Mouse (Mus musculus): ENCODE measurements around the gene Agmat. TPM values are rescaled to one million over a fixed set of nuclear protein-coding genes. Genes with fewer than 3 reads are reported as not detected.
A peak's percentile ranks its signal among the peaks of the same experiment; 100 is the strongest.

Gene Agmat
- total RNA-seq (2017), result not detected in 2 replicates

GRCm38 (mm10) chr4:141746578-141747346 is at the start of gene Agmat:
TSS of gene Agmat (plus strand) at chr4:141746672.
- ATAC-seq (ENCODE audit: extremely low read depth, insufficient number of reproducible peaks, low FRiP score, poor library complexity, severe bottlenecking), result no peak

- no peak for ATAC-seq (ENCODE audit: extremely low read depth, insufficient number of reproducible peaks, low FRiP score, poor library complexity, severe bottlenecking)
These were observed 41.8 kb upstream of the Agmat start for GRCm38 (mm10) chr4:141704625-141705024.

GRCm38 (mm10) chr4:141705331-141705730 is 41.1 kb upstream of the Agmat start:
- ATAC-seq (ENCODE audit: extremely low read depth, insufficient number of reproducible peaks, low FRiP score, poor library complexity, severe bottlenecking), result no peak

- no peak for ATAC-seq (ENCODE audit: extremely low read depth, insufficient number of reproducible peaks, low FRiP score, poor library complexity, severe bottlenecking)
These were observed 38.5 kb upstream of the Agmat start for GRCm38 (mm10) chr4:141708005-141708404.

GRCm38 (mm10) chr4:141708971-141709370 is 37.5 kb upstream of the Agmat start:
- no peak for ATAC-seq (ENCODE audit: extremely low read depth, insufficient number of reproducible peaks, low FRiP score, poor library complexity, severe bottlenecking)

- ATAC-seq (ENCODE audit: extremely low read depth, insufficient number of reproducible peaks, low FRiP score, poor library complexity, severe bottlenecking), result no peak
These were observed 35.2 kb upstream of the Agmat start for GRCm38 (mm10) chr4:141711250-141711649.

GRCm38 (mm10) chr4:141713598-141714142 is 32.8 kb upstream of the Agmat start:
- ATAC-seq (ENCODE audit: extremely low read depth, insufficient number of reproducible peaks, low FRiP score, poor library complexity, severe bottlenecking), result no peak

GRCm38 (mm10) chr4:141715027-141715426 is 31.4 kb upstream of the Agmat start:
- no peak for ATAC-seq (ENCODE audit: extremely low read depth, insufficient number of reproducible peaks, low FRiP score, poor library complexity, severe bottlenecking)

- ATAC-seq (ENCODE audit: extremely low read depth, insufficient number of reproducible peaks, low FRiP score, poor library complexity, severe bottlenecking), result no peak
These were observed 28.8 kb upstream of the Agmat start for GRCm38 (mm10) chr4:141717633-141718032.

- no peak for ATAC-seq (ENCODE audit: extremely low read depth, insufficient number of reproducible peaks, low FRiP score, poor library complexity, severe bottlenecking)
These were observed 27.2 kb upstream of the Agmat start for GRCm38 (mm10) chr4:141719304-141719703.

GRCm38 (mm10) chr4:141720761-141721523 is 25.5 kb upstream of the Agmat start:
- 0 out of 2 replicates have a peak, but pooled peaks have one; percentile 23 for ATAC-seq (ENCODE audit: extremely low read depth, insufficient number of reproducible peaks, low FRiP score, poor library complexity, severe bottlenecking)

- ATAC-seq (ENCODE audit: extremely low read depth, insufficient number of reproducible peaks, low FRiP score, poor library complexity, severe bottlenecking), result no peak
These were observed 24.5 kb upstream of the Agmat start for GRCm38 (mm10) chr4:141721961-141722360.

GRCm38 (mm10) chr4:141722731-141723672 is 23.5 kb upstream of the Agmat start, which contains the start of gene Ddi2:
TSS of gene Ddi2 (minus strand) at chr4:141723419.
- peak; percentile 72 for ATAC-seq (ENCODE audit: extremely low read depth, insufficient number of reproducible peaks, low FRiP score, poor library complexity, severe bottlenecking)

- ATAC-seq (ENCODE audit: extremely low read depth, insufficient number of reproducible peaks, low FRiP score, poor library complexity, severe bottlenecking), result no peak
These were observed 22.8 kb upstream of the Agmat start for GRCm38 (mm10) chr4:141723673-141724068.

GRCm38 (mm10) chr4:141724594-141724993 is 21.9 kb upstream of the Agmat start:
- no peak for ATAC-seq (ENCODE audit: extremely low read depth, insufficient number of reproducible peaks, low FRiP score, poor library complexity, severe bottlenecking)

- ATAC-seq (ENCODE audit: extremely low read depth, insufficient number of reproducible peaks, low FRiP score, poor library complexity, severe bottlenecking), result no peak
These were observed 21.2 kb upstream of the Agmat start for GRCm38 (mm10) chr4:141725277-141725676.

GRCm38 (mm10) chr4:141725738-141726137 is 20.7 kb upstream of the Agmat start:
- ATAC-seq (ENCODE audit: extremely low read depth, insufficient number of reproducible peaks, low FRiP score, poor library complexity, severe bottlenecking), result no peak

- ATAC-seq (ENCODE audit: extremely low read depth, insufficient number of reproducible peaks, low FRiP score, poor library complexity, severe bottlenecking), result no peak
These were observed 17.2 kb upstream of the Agmat start for GRCm38 (mm10) chr4:141729266-141729665.

- ATAC-seq (ENCODE audit: extremely low read depth, insufficient number of reproducible peaks, low FRiP score, poor library complexity, severe bottlenecking), result no peak
These were observed 16.1 kb upstream of the Agmat start for GRCm38 (mm10) chr4:141730401-141730800.

Data from neutrophil, adult 5-6 weeks (primary cell).